Mouse (Mus musculus) kidney, adult 8-10 months (tissue): Measurements from ENCODE around the gene Gm39115.
"Not testable (repeated sequence)": the region's sequence is repeated elsewhere in the genome, so short reads cannot be mapped to it uniquely, and the experiment has no call there.

Experiments used
- DNase-seq, 2 experiments: peaks; one replicate each; pipeline ENCODE4 v3.0.0; 2022

Gm39115 gene

DNA sequence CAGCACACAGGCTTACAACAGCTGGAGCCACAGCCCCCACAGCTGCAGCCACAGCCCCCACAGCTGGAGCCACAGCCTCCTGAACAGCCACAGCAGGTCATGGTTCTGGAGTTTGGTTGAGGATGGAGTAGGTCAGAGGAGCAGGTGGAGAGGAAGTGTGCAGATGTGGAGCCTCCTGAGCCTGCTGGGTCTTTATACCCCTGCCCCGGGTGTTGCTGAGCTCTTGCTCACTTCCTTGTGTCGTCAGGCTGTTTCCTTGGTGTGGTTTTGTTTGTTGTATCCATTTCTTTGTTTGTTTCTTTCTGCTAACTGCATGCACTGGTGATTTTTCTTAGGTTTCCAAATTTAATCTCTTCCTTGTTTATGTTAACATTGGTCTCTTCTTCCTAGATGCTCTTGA lies at the start of gene Gm39115:
Gene Gm39115 (minus strand): TSS at position 101 of the 400 bp plus-strand sequence.
- not testable (repeated sequence) for DNase-seq

DNA sequence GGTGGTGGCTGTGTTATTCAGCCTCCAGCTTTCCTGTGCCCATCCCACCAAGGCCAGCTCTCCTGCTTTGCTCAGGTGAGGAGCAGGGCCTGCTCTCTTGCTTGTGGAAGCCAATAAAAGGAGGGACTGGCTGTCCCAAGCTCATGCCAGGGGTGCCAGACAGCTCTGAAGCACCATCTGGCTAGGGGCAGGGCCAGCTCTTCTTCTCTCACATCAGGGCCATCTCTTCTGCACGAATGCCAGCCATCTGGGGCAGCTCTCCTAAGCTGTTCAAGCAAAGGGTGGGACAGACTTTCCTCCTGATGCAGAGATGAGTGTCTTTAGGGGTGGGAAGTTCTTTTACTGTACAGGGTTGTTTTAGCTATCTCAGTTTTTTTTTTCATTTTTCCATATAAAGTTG lies 45.2 kb upstream of the Gm39115 start:
- DNase-seq, result no peak

DNA sequence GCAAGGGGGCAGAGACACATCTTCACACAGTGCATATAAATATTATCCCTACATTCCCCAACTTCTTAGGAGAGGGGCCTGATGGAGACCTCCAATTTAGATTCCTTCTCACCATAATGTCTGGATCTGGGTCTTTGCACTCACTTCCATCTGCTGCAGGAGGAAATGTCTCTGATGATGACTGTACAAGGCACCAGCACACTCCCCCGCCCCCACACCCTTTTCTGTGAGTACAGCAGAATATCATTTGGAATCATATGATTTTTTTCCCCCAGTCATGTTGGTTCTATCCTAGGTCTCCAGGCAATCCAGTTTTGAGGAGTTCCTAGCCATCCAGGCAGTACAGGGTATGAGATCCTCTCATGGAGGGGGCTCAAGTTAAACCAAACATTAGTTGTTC lies 42.9 kb upstream of the Gm39115 start:
- DNase-seq, result no peak

DNA sequence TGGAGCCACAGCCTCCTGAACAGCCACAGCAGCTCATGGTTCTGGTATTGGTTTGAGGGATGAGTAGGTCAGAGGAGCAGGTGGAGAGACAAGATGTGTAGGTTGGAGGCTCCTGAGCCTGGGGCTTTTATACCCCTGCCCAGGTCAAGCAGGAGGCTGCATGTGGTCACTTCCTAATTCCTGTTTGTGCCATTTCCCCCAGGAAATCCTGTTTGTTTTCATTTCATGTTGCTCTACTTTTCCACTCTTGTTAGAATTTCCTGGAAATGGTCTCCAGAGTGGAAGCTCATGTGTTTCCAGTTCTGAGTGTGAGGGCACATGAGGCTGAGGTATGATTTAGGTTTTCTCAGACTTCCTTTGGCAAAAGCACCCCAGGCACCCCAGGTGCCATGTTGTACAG lies 40.1 kb upstream of the Gm39115 start, which contains the start of gene Krtap5-2:
Gene Krtap5-2 (minus strand): TSS at position 101 of the 400 bp plus-strand sequence.
- DNase-seq, result not testable (repeated sequence)

DNA sequence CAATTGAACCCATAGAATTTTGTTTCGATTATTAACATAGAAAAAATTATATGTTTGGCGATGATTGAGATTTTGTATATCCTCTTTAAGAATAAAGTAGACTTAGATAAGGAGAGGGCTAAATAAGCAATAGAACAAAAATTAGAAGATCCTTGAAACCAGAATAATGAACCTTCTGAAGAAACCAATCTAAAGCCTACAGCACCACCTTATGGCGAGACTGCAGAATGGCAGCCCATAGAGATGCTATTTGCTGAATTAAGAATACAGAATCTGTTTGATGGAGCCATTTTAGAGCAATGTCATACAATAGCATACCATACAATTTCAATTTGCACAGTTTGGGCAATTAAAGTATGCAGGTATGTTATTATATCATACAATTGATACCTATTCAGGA lies 34.0 kb upstream of the Gm39115 start:
- DNase-seq, result no peak

DNA sequence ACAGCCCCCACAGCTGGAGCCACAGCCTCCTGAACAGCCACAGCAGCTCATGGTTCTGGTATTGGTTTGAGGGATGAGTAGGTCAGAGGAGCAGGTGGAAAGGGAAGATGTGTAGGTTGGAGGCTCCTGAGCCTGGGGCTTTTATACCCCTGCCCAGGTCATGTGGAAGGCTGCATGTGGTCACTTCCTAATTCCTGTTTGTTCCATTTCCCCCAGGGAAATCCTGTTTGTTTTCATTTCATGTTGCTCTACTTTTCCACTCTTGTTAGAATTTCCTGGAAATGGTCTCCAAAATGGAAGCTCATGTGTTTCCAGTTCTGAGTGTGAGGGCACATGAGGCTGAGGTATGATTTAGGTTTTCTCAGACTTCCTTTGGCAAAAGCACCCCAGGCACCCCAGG lies 29.8 kb upstream of the Gm39115 start, which contains the start of gene Gm4553:
Gene Gm4553 (minus strand): TSS at position 101 of the 400 bp plus-strand sequence.
- DNase-seq, result not testable (repeated sequence)

DNA sequence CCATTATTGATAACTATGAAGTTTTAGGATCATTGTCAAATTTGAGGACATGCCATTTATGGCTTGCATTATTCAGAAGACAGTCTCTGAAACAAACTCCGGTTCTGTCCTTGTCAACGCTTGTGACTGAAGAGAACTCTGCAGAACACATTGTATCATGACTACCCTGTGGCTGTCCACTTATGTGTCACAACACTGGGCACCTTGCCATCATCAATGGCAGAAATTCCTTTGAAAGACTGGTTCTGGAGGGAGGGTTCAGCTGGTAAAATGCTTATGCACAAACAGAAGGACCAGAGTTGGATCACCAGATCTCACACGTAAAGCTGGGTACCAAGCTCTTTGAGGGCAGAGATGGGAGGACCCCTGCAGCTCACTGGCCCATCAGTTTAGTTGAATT lies 23.5 kb upstream of the Gm39115 start:
- no peak for DNase-seq

DNA sequence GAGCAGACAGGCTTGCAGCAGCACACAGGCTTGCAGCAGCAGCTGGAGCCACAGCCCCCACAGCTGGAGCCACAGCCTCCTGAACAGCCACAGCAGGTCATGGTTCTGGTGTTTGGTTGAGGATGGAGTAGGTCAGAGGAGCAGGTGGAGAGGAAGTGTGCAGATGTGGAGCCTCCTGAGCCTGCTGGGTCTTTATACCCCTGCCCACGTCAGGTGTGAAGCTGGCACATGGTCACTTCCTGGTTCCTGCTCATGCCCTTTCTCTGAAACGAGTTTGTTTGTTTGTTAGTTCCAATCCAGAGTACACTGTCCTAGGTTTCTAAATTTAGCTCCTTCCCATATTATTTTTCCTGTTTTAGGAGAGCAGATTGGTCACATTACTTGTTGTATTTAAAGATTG lies 21.2 kb upstream of the Gm39115 start, which contains the start of gene Gm29735:
Gene Gm29735 (minus strand): TSS at position 101 of the 400 bp plus-strand sequence.
- DNase-seq, result not testable (repeated sequence)

DNA sequence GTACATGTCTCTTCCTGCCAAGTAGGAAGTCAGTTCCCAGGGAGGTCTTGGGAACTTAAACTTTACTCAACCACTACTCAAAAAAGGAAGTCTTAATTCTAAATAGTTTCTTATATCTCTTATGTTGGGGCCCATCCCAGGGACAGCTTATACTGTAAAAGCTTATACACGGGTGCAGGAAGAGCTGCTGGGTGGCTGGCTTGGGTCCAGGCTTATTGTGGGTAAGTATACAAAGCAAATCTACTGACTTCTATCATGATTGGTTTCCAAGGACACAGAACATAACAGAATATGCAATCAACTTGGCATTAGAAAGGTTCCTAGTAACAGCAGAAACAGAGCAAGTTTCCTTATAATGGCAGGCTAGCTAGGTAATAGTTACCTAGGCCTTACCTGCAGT lies 19.5 kb upstream of the Gm39115 start:
- DNase-seq, result no peak

DNA sequence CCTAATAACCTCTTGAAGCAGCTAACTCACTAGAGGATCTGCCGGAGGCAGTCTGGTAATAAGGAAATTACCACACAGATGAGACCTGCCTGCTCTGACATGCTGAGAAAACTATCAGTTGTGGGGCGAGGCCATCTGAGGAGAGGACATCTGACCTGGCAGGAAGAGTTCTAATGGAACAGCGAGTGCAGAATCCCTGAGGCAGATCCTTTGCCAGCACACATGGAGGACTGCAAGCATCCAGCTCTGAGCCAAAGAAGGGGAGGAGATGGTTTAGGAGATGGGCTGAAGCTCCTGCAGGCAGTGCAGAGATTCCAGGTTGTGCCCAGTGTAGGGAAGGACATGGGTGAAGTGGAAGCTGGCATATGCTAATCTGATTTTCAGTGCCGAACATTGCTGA lies 16.4 kb upstream of the Gm39115 start:
- DNase-seq, result no peak

DNA sequence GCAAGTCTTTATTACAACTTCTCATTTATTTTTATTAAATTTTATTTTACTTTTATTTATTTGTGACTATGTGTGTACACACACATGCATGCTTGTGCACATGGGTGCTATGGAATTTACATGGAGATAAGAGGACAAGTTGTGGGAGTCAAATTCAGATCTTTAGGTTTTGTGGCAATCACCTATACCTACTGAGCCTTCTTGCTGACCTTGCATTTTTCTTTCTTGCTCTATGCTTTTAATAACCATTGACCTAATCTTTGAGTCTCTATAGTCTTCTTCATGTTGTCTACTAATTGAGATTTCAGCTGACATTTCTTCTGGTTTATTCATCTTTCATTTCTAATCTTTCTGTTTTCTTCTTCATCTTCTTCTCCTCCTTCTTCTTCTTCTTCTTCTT lies 12.8 kb upstream of the Gm39115 start:
- DNase-seq, result no peak

DNA sequence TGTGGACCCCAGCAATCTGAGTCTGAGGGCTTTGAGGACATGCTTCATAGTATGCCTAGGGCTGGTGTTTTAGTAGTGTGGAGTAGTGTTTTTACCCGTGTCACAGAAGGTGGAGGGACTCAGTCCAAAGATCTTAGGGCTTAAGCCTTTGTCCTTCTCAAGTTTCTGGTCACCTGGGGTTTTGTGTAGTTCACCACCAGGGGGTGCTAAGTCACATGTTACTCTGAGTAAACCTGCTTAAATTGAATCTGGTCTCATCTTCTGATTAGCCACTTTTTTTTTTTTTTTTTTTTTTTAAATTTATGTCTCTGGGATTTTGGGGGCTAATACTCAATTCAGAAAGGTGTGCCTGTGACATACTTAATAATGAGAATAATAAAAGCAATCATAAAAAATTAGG lies 10.2 kb upstream of the Gm39115 start:
- peak; percentile 32 to 63 for DNase-seq

DNA sequence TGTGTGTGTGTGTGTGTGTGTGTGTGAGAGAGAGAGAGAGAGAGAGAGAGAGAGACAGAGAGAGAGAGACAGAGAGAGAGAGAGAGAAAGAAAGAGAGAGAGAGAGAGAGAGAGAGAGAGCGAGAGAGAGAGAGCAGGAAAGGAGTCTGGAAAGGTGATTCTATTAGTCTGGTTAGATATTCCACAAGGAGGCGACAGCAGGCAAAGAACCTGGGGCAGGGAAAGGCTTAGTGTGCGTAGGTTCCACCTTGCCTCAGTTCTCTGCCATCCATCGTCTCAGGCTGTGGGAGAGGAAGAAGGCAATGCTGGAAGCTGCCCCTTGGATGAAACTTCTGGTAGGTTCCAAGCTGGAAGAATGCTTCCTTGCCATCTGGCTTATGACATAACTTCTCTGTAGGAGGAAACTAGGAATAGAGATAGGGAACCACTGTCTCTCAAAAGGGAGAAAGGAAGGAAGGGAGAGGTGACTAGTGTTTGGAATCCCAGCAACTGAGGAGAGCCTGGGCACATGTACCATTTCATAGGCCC lies 9.6 kb upstream of the Gm39115 start:
- no peak for DNase-seq

DNA sequence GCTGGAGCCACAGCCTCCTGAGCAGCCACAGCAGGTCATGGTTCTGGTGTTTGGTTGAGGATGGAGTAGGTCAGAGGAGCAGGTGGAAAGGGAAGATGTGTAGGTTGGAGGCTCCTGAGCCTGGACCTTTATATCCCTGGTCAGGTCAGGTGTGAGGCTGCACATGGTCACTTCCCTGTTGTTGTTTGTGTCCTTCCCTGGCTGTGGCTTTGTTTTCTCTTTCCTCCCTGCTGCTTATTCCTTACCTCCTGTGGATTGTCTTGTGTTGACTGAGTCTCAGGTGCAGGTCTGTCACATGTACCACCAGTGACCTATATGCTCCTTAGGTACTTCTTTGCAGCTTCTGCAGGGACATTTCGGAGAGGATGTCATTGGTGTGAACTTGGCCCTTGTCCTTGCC lies 8.7 kb upstream of the Gm39115 start, which contains the start of gene Gm45337:
Gene Gm45337 (minus strand): TSS at position 101 of the 400 bp plus-strand sequence.
- no peak for DNase-seq

DNA sequence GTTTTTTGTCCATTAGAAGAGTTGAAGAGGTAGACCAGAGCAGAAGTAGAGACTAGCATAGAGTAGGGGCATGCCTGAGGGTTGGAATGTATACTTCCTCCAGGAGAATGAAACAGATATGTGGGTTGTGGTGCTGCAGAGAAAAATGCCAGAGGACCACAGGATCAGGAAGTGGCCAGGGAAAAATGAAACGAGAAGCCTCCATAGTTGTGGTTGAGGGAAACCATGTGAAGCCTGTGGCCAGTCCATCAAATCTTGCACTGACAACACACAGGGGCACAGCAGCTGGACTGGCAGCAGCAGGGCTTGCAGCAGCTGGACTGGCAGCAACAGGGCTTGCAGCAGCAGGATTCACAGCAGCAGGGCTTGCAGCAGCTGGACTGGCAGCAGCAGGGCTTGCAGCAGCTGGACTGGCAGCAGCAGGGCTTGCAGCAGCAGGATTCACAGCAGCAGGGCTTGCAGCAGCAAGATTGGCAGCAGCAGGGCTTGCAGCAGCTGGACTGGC lies 7.7 kb upstream of the Gm39115 start:
- DNase-seq, result not testable (repeated sequence)

DNA sequence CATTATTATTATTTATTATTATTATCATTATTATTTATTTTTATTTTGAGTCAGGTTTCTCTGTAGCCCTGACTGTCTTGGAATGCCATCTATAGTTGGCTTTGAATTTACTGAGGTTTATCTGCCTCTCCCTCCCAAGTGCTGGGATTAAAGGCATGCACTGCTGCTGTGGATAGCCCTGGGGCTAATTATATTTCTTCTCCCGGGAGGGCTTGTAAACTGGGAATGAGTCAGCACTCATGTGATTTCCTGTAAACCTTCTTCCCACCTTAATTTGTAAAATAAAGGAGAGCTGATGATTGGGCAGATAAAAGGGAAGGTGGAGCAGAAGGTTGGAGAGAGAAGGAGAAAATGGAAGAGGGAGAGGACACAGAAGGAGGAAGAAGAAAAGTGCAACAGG lies 4.9 kb upstream of the Gm39115 start:
- no peak for DNase-seq

DNA sequence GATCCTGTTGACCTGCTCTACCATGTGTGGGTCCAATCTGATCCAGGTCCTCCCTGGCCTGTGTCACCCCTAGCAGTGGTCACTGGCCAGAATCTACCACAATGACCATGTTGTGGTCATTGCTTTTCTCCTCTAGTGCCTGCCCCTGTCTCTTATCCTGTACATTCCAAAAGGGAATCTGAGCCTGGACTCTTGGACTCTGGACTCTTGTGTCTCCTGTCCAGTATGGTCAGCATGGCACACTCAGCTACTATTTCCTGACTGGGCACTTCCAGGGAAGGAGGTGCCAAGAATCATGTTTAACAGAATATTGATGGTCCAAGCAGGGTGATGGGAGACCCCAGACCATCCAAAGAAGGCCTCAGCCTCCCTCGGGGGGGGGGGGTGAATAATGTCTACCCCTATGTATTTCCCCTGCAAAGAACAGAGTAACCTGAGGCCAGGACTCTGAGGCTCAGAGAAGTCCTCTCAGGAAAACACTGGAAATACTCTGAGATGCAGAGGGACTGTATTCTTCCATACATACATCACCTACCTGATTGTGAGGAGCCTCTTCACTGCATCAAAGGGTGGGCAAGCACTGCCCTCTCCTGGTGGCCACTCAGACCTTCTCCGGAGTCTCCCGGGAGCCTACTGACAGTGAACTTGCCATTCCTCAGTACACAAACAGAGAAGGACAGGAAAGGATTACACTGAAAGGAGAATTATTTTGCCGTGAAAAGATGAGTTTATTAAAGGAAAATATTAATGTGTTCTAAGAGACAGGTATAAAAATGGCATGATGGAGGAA lies 1.4 kb downstream of the Gm39115 start:
- DNase-seq, result peak; percentile 62 to 70

DNA sequence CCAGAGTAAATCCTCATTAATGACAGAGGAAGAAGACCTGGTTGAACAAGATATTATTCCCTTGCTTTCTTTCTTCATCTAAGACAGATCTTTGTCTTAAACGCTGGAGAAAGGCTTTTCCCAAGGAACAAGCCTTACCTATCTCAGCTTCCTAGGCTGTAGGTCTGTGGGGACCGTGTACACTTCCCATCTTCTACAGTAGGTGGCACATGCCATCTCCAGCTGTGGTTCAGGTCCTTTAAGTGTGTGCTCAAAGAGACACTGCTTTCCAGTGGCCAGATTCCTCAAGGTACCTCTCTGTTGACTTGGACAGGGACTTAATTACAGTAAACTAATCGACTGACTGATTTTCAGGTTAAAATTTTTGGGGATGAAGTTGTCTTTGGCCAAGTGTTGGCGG lies 7.0 kb downstream of the Gm39115 start:
- no peak for DNase-seq

DNA sequence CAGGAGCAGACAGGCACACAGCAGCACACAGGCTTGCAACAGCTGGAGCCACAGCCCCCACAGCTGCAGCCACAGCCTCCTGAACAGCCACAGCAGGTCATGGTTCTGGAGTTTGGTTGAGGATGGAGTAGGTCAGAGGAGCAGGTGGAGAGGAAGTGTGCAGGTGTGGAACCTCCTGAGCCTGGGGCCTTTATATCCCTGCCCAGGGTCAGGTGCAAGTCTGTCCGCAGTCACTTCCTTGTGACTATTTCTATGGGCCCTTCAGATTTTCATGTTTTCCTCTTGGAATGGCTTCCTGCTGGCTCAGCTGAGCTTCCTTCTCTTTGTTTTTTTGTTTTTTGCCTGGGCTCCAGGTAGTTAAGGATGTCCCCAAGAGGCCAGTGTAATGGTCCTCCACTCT lies 15.2 kb downstream of the Gm39115 start, which contains the start of gene Gm45618:
Gene Gm45618 (minus strand): TSS at position 101 of the 400 bp plus-strand sequence.
- not testable (repeated sequence) for DNase-seq

DNA sequence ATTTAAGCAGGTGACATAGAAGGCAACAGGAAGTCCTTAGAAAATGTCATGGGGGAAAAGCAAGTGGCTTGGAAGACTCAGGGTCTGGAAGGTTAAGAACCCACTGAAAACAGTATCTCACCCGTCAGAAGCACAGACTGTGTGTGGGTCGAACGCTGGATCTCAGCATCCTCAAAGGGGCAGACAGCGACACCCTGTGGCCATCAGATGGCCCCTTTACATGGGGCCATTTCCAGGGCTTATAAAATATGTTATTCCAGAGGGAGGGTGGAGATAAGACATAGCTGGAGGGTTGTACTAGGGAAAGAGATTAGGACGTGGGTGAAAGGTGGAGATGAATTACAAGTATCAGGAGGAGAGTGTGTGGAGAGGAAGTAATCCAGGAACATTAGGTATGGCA lies 16.2 kb downstream of the Gm39115 start:
- DNase-seq, result no peak

DNA sequence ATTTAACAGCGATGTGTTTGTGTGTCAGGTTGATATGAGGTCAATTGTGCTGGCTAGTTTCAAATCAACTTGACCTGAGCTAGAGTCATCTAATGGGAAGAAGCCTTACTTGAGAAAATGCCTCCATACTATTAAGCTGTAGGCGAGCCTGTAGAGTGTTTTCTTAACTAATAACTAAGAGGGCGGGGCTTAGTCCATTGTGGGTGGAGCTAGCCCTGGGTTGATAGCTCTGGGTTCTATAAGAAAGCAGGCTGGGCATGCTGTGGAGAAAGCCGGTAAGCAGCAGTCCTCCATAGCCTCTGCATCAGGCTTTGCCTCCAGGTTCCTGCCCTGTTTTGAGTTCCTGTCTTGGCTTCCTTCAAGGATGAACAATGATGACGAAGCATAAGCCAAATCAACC lies 31.1 kb downstream of the Gm39115 start:
- no peak for DNase-seq

DNA sequence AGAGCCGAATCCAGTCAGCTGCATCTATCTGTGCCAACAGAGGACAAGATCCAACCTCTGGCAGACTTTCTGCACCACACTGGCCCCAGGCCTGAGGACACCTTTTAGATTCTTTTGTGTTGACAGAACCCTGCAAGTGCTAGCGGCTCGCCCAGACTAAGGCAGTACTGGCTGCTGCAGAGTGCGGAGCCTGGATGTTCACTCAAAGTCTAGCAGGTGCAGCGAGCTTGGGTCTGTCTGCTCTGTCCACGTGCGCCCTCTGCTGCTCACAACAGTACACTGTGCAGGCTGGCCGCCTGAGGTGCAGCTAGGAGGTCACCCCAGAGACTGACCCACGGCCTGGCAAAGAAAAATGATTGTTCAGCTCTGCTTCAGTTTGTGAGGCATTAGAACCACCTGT lies 38.1 kb downstream of the Gm39115 start:
- peak; percentile 65 to 84 for DNase-seq

DNA sequence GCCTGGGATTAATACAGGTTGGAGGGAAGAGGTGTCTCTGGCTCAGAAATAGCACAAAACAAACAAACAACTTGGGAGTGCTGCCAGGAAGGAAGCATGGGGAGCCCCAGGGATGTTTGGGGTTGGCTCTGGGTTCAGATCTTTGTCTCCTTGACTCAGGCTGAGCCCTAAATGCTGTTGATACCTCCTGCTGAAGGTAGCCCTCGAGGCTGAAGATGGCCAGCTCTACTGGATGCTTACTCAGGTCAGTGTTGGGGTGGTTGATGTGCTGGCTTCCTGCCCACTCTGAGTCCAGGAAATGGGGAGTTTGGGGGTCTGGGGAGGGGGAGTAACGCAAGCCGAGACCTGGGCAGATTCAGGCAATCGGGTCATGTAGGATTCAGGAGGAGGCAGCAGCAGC lies 39.1 kb downstream of the Gm39115 start:
- DNase-seq, result no peak
